Mouse (Mus musculus) erythroid progenitor cell, adult 5-6 weeks (primary cell): ENCODE data around the gene Elf3. TPM values are rescaled to one million over a fixed set of nuclear protein-coding genes. Genes with fewer than 3 reads are reported as not detected.

Experiments used
- total RNA-seq, 2 experiments: library from RNA; stranded (forward) in 1 of 2; stranded (reverse) in 1 of 2; fragments of 150-400 nt in 1 of 2; fragments of 186-747, 209-891 nt in 1 of 2; gene quantifications; 2 replicates each; pipeline versions ENCODE4 v1.2.3 to v1.2.4; 2015 to 2017; ENCODE audit warnings: low replicate concordance in 2 of 2

The Elf3 gene
- total RNA-seq, 2 experiments from 2014 or later, result not detected

Other genes starting within 250 kb of the Elf3 start
- not detected in 2 replicates for gene Lgr6, start 153.3 kb downstream of the Elf3 start, total RNA-seq (2015; ENCODE audit: low replicate concordance)
- gene Lgr6, start 153.3 kb downstream of the Elf3 start, total RNA-seq (2017; ENCODE audit: low replicate concordance), result not detected in 2 replicates
- gene Ptpn7, start 125.9 kb downstream of the Elf3 start, total RNA-seq (2015; ENCODE audit: low replicate concordance), result 8.3 and 12.2 TPM in 2 replicates
- gene Ptpn7, start 125.9 kb downstream of the Elf3 start, total RNA-seq (2017; ENCODE audit: low replicate concordance), result 10.8 and 11.9 TPM in 2 replicates
- gene Arl8a, start 111.7 kb downstream of the Elf3 start, total RNA-seq (2015; ENCODE audit: low replicate concordance), result 19.3 and 21.3 TPM in 2 replicates
- gene Arl8a, start 111.7 kb downstream of the Elf3 start, total RNA-seq (2017; ENCODE audit: low replicate concordance), result 12.3 and 17.8 TPM in 2 replicates
- not detected in 2 replicates for gene Gpr37l1, start 90.9 kb downstream of the Elf3 start, total RNA-seq (2015; ENCODE audit: low replicate concordance)
- gene Gpr37l1, start 90.9 kb downstream of the Elf3 start, total RNA-seq (2017; ENCODE audit: low replicate concordance), result not detected in 2 replicates
- gene Rnpep, start 25.5 kb upstream of the Elf3 start, total RNA-seq (2015; ENCODE audit: low replicate concordance), result 15.5 and 15.9 TPM in 2 replicates
- 11.9 and 14.6 TPM in 2 replicates for gene Rnpep, start 25.5 kb upstream of the Elf3 start, total RNA-seq (2017; ENCODE audit: low replicate concordance)
- 9.7 and 11.3 TPM in 2 replicates for gene Timm17a, start 55.2 kb upstream of the Elf3 start, total RNA-seq (2015; ENCODE audit: low replicate concordance)
- gene Timm17a, start 55.2 kb upstream of the Elf3 start, total RNA-seq (2017; ENCODE audit: low replicate concordance), result 1.7 and 14.2 TPM in 2 replicates
- not detected in 2 replicates for gene Lmod1, start 66.2 kb upstream of the Elf3 start, total RNA-seq (2015; ENCODE audit: low replicate concordance)
- gene Lmod1, start 66.2 kb upstream of the Elf3 start, total RNA-seq (2017; ENCODE audit: low replicate concordance), result not detected in 2 replicates
- not detected in 2 replicates for gene Shisa4, start 116.7 kb upstream of the Elf3 start, total RNA-seq (2015; ENCODE audit: low replicate concordance)
- gene Shisa4, start 116.7 kb upstream of the Elf3 start, total RNA-seq (2017; ENCODE audit: low replicate concordance), result not detected in 2 replicates
- gene Ipo9, start 171.9 kb upstream of the Elf3 start, total RNA-seq (2015; ENCODE audit: low replicate concordance), result 21.0 and 27.0 TPM in 2 replicates
- gene Ipo9, start 171.9 kb upstream of the Elf3 start, total RNA-seq (2017; ENCODE audit: low replicate concordance), result 38.0 and 62.0 TPM in 2 replicates